Mouse (Mus musculus) fat pad, adult 2 months (tissue): Measurements from ENCODE around the gene Ncapg2.
A peak's percentile ranks its signal among the peaks of the same experiment; 100 is the strongest.

Experiments used
- DNase-seq: peaks from one replicate; pipeline ENCODE4 v3.0.0-alpha.2; 2011; ENCODE audit warnings: low read depth, low spot score; ENCODE audit errors: extremely low read depth

The Ncapg2 gene

GRCm38 (mm10) chr12:116405045-116405835 lies at the start of gene Ncapg2:
Gene Ncapg2 (plus strand): TSS chr12:116405402.
- DNase-seq: peak; percentile 51

- no peak for DNase-seq
These were observed 43.1 kb upstream of the Ncapg2 start for GRCm38 (mm10) chr12:116362091-116362490.

GRCm38 (mm10) chr12:116366900-116367299 lies 38.3 kb upstream of the Ncapg2 start:
- DNase-seq: no peak

GRCm38 (mm10) chr12:116367346-116367745 lies 37.9 kb upstream of the Ncapg2 start:
- DNase-seq: no peak

- no peak for DNase-seq
These were observed 36.3 kb upstream of the Ncapg2 start for GRCm38 (mm10) chr12:116368857-116369256.

- no peak for DNase-seq
These were observed 22.1 kb upstream of the Ncapg2 start for GRCm38 (mm10) chr12:116383101-116383500.

- DNase-seq: no peak
These were observed 21.2 kb upstream of the Ncapg2 start for GRCm38 (mm10) chr12:116383995-116384394.

- no peak for DNase-seq
These were observed 18.4 kb upstream of the Ncapg2 start for GRCm38 (mm10) chr12:116386802-116387201.

- no peak for DNase-seq
These were observed 15.3 kb upstream of the Ncapg2 start for GRCm38 (mm10) chr12:116389868-116390267.

GRCm38 (mm10) chr12:116394327-116394726 lies 10.9 kb upstream of the Ncapg2 start:
- no peak for DNase-seq

- DNase-seq: no peak
These were observed 9.9 kb upstream of the Ncapg2 start for GRCm38 (mm10) chr12:116395312-116395711.

GRCm38 (mm10) chr12:116396072-116396695 lies 9.0 kb upstream of the Ncapg2 start:
- no peak for DNase-seq

- DNase-seq: no peak
These were observed 1.1 kb upstream of the Ncapg2 start for GRCm38 (mm10) chr12:116404012-116404679.

GRCm38 (mm10) chr12:116405836-116406155 lies 594 bp downstream of the Ncapg2 start:
- DNase-seq: no peak

GRCm38 (mm10) chr12:116407883-116408282 lies 2.7 kb downstream of the Ncapg2 start:
- DNase-seq: no peak

GRCm38 (mm10) chr12:116414941-116415340 lies 9.7 kb downstream of the Ncapg2 start:
- no peak for DNase-seq

- DNase-seq: no peak
These were observed 11.3 kb downstream of the Ncapg2 start for GRCm38 (mm10) chr12:116416514-116416913.

GRCm38 (mm10) chr12:116421656-116422055 lies 16.5 kb downstream of the Ncapg2 start:
- no peak for DNase-seq

- no peak for DNase-seq
These were observed 20.2 kb downstream of the Ncapg2 start for GRCm38 (mm10) chr12:116425392-116425791.

GRCm38 (mm10) chr12:116433742-116434141 lies 28.5 kb downstream of the Ncapg2 start:
- DNase-seq: no peak

GRCm38 (mm10) chr12:116435232-116435631 lies 30.0 kb downstream of the Ncapg2 start:
- DNase-seq: no peak

GRCm38 (mm10) chr12:116436125-116436524 lies 30.9 kb downstream of the Ncapg2 start:
- DNase-seq: no peak
